Mouse (Mus musculus): Measurements from ENCODE around the gene Emid1. TPM values are rescaled to one million over a fixed set of nuclear protein-coding genes. Genes with fewer than 3 reads are reported as not detected.

Emid1 gene
- total RNA-seq, 2 experiments from 2014 or later = 7.7 to 8.9 TPM

DNA sequence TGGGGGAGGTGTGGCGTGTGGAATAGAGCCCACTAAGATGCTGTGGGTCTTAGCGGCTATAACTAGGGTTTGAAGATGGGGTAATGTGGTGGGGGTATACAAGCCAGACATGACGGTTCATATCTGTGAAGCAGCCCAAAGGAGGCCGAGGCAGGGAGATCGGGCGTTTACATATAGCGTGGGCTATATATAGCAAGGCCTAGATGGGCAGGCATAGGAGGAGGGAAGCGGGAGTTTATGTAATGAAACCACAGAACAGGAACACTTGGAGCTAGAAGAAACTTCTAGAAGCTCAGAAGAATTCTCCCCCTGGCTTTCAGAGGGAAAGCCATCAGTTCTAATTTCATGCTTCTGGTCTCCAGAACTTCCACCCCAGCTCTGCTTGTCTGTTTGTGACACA is 11.4 kb upstream of the Emid1 start:
- no peak for DNase-seq (ENCODE audit: low spot score)

- no peak for DNase-seq (ENCODE audit: low spot score)
These were observed 8.8 kb upstream of the Emid1 start for GRCm38 (mm10) chr11:5160722-5161485.

DNA sequence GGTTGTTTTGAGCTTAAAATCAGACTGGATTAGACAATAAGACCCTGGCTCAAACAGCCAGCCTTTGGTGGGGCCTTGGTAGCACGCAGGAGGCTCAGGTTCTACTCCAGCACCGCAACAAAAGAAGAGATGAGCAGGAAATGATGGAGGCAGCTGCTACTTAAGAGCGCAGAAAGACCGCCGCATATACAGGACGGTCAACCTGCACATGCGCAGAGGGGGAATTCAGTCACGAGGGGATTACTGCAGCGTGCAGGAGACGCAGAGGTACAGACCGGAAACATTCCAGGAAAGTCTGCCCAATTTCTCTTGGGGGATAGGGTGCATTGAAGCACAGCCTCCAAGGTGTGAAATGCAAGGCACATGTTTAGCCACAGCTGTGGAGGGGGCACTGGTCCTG is 6.0 kb upstream of the Emid1 start:
- no peak for DNase-seq (ENCODE audit: low spot score)

DNA sequence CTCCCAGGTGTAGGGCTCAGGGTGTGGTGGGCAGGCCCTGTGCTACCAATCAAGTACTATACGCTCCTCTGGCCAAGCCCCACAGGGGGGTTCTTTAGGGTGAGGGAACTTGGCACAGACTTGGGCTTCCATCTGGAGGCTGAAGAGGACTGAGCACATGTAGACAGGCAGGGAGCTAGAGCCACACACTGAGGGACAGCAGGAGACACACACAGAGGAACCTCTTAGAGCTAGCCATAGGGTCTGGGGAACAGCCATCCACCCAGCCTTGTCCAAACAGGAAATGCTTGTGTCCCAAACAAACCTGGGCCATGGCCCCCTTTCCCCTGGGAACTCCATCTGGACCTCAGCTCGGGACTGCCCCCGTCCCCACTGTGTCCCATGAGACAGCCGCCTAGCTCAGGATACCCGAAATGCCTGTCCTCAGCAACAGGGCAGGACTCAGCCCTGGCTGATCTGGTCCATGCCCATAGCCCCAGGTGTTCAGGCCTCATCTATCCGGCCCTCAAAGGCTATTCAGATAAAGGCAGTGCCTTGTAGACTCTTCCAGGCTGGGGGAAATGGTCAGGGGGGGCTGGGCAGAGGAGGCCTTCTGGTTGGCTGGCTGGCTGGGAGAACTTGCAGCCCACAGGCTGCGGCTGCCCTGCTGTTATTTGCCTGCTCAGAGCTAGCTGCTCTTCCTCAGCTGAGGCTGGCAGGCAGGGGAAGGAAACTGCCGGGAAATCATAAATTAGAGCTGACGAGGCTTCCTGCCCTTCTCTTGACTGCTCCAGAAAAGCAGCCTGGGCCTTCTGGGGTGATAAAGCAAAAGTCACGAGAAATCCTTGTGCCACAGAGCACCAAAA is 3.1 kb upstream of the Emid1 start:
- DNase-seq (ENCODE audit: low spot score) = no peak

GRCm38 (mm10) chr11:5151247-5151630 is 818 bp downstream of the Emid1 start:
- DNase-seq (ENCODE audit: low spot score) = no peak

DNA sequence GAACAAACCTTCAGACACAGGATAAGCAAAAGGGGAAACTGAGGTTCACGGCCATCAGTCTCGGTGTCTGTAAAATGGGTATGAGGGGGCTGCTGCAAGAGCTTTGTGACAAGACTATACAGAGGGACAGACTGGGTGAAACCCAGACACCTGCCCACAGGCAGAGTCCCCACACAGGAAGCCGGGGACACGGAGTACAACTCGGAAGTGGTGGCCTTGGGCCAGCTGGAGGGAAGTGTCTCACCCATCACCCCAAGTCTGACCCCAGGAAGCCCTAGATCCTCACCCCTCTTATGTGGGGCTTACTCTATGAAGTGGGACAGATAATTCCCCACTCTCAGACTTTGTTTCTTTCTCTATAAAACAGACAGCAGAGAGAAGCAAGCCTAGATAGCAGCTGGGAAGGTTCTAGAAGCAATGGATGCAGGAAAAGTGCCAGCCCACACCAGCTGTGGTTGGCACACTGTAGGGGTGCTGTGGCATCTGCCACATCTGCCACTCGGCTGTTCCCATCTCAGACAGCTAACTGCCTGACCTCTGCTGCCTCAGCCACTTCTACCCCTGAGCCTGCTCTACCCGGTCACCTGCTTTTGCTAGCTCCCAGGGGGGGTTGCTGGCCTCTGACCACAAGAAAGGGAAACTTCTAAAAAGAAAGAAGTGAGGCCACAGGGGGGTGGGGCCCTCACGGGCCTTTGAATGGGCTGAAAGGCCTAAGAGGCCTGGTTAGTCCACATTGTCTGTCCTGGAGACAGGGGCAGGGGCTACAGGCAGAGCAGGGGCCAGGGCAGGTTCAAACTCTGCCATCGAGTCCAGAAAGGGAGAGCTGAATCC is 1.4 kb downstream of the Emid1 start:
- DNase-seq (ENCODE audit: low spot score) = no peak

GRCm38 (mm10) chr11:5149955-5150354 is 2.1 kb downstream of the Emid1 start:
- DNase-seq (ENCODE audit: low spot score) = no peak

DNA sequence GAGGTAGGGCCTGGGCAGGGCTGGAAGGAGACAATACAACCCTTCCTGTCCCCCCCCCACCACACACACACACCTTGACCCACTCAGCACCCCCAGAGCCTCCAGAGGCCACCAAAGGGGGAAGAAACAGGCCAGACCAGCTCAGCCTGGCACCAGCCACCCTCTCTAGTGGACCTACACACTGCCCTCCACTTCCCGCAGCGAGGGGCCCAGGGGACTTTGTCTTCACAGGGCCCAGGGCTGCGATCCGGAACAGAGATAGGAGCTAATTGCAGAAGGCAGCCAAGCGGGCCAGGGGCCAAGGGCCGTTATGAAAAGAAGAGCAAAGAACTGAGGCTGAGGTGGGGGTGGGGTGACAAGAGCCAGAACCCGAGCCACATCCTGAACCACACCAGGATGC is 2.8 kb downstream of the Emid1 start:
- DNase-seq (ENCODE audit: low spot score) = no peak

DNA sequence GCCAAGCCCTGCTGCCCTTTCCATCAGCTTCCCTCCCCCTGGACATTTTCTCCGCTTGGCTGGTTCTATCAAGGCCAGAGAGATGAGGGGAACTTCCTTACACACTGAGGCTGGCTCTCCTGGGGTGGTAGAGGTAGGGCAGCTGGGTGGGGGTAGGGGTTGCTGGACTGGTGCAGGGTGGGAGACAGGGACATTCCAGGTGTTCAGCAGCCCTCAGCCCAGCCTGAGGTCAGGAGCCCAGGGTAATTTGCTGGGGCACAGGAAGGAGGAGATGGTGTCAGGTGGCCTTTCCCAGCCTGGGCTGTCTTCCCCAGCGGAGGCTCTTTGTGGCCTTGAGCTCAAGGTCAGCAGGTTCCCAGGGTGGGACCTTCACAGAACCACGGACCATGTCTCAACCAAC is 6.5 kb downstream of the Emid1 start:
- DNase-seq (ENCODE audit: low spot score) = no peak

DNA sequence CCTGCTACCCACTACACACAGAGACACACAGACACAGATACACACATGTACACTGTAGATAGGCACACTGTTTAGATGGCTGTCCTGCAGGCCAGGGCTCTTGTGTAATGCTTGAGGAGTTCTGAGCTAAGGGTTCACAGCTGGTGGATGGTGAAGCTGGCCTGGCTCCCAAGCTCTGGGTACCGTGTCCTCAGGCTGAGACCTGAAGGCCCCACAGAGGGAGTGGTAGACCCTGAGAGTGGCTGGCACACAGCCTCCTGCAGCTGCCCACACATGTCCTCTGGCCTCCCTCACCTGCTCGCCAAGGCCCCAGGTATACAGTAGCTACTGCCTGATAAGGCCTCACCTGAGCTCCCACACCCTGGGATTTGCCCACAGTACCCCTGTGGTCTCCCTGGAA is 10.1 kb downstream of the Emid1 start:
- DNase-seq (ENCODE audit: low spot score) = no peak

- no peak for DNase-seq (ENCODE audit: low spot score)
These were observed 10.8 kb downstream of the Emid1 start for GRCm38 (mm10) chr11:5141252-5141651.

- DNase-seq (ENCODE audit: low spot score) = peak; percentile 72
These were observed 11.4 kb downstream of the Emid1 start for GRCm38 (mm10) chr11:5140619-5141018.

- DNase-seq (ENCODE audit: low spot score) = no peak
These were observed 12.7 kb downstream of the Emid1 start for GRCm38 (mm10) chr11:5139372-5139771.

DNA sequence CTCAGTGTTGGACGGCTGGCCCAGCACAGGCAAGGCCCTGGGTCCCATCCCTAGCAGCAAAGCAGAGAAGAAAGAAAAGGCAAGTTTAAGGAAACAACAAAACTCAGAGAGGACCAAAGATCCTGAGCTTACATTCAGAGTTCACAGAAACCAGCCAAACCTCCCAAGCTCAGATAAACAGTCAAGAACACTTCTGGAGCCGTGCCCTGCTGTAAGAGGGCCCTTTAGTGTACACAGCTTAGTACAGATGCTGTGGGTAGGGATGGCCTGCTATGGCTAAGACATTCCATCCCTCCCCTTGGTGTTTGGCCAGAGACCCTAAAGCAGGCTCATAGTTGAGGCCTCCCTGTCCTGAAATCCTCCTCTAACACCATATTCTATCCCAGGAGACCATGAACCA is 13.4 kb downstream of the Emid1 start:
- no peak for DNase-seq (ENCODE audit: low spot score)

DNA sequence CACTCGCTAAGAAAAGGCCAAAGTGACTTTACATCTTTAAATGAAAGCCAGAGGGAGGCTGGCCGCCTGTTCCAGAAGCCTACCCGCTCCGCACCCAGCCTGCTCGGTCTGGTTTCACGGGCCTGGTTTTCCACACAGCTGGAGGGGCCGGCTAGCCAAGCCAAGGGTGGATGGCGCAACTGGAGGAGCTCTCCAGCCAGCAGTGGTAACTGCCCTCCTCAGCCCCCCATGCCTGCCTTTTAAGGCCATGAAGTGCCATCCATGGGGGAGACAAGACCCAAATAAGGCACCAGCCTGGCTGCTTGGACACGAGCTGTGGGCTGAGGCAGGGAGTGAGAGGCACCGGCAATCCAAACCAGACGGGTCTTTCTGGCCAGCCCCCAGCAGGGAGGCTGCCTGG is 16.1 kb downstream of the Emid1 start:
- no peak for DNase-seq (ENCODE audit: low spot score)

DNA sequence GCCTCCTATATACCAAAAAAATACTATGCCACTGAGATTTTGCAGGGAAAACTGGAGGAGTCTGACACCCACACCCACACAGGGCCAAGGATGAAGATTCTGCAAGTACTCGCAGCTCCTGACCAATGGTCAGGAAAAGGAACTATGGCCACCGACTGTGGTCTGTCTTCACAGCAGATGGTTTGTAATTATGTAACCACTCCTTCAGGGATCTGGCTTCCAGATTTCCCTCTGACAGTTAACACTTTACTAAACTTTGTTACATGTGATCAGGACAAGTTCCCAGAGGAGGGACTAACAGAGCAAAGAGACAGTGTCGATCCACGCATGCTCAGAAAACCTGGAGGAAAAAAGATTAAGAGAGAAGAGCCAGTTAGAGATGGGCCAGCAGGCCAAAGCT is 19.3 kb downstream of the Emid1 start:
- DNase-seq (ENCODE audit: low spot score) = no peak

DNA sequence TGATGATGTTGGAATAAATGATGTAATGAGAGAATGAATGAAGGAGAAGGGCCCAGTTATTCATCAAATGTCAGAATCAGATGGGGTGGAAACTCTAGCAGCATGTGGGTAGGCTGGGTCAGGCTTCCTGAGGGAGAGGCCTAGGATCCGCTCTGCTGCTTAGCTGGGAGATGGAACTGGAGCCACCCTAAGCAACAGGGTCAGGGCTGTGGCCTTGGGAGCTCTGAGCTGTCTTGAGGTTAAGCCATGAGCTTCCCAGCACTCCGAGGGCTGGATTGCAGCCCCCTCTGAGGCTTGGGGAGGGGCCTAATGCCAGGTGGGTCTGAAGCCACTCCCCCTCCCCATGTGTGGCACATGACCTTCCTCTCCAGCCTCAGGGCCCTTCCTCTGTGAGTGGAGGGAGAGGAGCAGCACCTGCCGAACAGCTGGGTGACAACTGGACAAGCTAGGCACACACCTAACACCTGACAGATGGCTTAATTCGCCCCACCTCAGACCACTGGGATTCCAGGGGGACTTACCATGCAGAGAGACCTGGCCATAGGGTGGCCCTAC is 21.9 kb downstream of the Emid1 start:
- DNase-seq (ENCODE audit: low spot score) = no peak

DNA sequence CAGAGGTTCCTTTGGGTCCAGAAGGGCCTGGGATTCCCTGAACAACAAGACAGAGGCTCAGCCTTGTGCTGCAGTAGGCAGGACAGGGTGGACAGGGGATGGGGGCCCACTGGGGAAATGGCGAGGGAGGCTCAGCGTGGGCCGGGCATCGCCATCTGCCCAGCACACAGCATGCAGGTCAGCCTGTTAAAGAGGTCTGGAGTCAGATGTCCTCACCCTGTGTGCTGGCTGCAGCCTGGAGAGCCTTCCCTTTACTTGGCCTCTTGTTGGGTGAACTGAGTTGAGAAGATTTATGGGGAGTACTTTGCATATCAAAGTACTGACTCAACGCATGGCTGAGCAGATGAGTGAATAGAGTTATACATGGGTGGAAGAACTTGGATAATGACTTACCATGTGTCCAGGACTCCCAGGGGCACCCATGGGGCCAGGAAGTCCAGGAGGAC is 23.0 kb downstream of the Emid1 start:
- DNase-seq (ENCODE audit: low spot score) = no peak

DNA sequence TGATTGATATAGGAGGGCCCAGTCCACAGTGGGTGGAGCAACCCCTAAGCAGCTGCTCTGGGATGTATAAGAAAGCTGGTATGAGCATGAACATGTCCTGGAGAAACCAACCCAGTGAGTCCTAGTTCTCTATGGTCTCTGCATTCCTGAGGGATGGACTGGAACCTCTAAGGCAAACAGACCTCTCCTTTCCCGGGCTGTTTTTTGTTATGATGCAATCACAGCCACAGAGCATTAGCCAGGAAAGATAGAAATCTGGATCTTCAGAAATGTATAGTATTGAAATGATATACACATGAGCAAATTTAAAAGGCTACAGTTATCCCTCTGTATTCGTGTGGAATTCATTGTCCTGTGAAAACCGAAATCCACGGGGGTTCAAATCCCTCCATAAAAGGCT is 26.3 kb downstream of the Emid1 start:
- no peak for DNase-seq (ENCODE audit: low spot score)

- peak; percentile 89 for DNase-seq (ENCODE audit: low spot score)
These were observed 37.0 kb downstream of the Emid1 start for GRCm38 (mm10) chr11:5114931-5115581.

- DNase-seq (ENCODE audit: low spot score) = no peak
These were observed 38.4 kb downstream of the Emid1 start for GRCm38 (mm10) chr11:5113645-5114044.
